Mouse (Mus musculus) c-Kit-positive CD71-positive TER-119-positive erythroid progenitor cells, embryonic 14.5 days (primary cell): ENCODE data around the gene 5430402E10Rik.
"Not testable (repeated sequence)": the region's sequence is repeated elsewhere in the genome, so short reads cannot be mapped to it uniquely, and the experiment has no call there.

Source experiments
- DNase-seq: peaks from one replicate; pipeline ENCODE4 v3.0.0-alpha.2; 2013; ENCODE audit warnings: low spot score

5430402E10Rik gene

DNA sequence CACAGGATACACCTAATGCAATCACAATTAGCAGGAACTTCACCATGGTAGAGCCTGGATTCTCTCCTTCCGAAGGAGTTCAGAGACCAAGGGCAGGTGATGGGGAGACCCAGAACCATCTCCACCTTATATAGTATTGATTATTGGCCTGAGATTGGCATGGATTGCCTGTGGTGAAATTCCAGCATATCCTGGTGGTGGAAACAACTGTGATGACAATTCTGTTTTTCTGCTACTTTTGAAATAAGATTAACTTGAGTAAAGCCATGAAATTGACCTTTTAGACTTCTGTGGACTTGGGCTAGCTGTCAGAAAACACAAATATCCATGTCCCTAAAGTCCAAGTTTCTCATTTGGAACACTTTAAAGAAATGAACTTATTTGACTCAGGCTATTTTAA, at the start of gene 5430402E10Rik:
Gene 5430402E10Rik, minus strand, starts transcription at position 101 of the 400 bp plus-strand sequence.
- not testable (repeated sequence) for DNase-seq

DNA sequence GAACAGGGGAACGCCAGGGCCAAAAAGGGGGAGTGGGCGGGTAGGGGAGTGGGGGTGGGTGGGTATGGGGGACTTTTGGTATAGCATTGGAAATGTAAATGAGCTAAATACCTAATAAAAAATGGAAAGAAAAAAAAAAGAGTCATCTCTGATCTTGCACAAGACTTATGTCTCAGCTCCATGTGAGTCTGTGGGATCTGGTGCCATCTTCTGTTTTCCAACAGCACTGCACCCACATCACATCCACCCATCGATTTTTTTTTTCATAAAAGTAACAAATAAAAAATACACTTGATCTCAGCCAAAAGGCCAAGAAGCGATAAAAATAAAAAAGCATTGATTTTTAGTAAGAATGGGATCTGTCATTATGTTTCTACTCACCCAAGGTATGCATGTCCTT, 44.8 kb downstream of the 5430402E10Rik start:
- DNase-seq = not testable (repeated sequence)
